Mouse (Mus musculus) bone marrow, adult 2 months (tissue): ENCODE measurements around the gene Slc2a13.

ENCODE experiments used
- CTCF ChIP-seq: fragments of 200-500 bp; IDR thresholded peaks from 2 replicates; pipeline ENCODE4 v1.5.1; 2011; ENCODE audit warnings: low read length, control low read depth; ENCODE audit not compliant: control insufficient read depth, insufficient read depth
- POLR2A ChIP-seq: fragments of 200-500 bp; IDR thresholded peaks from 2 replicates; pipeline ENCODE4 v1.6.1; 2011; ENCODE audit warnings: low read depth, mild to moderate bottlenecking, control low read depth, low read length, borderline replicate concordance; ENCODE audit not compliant: control insufficient read depth

DNA sequence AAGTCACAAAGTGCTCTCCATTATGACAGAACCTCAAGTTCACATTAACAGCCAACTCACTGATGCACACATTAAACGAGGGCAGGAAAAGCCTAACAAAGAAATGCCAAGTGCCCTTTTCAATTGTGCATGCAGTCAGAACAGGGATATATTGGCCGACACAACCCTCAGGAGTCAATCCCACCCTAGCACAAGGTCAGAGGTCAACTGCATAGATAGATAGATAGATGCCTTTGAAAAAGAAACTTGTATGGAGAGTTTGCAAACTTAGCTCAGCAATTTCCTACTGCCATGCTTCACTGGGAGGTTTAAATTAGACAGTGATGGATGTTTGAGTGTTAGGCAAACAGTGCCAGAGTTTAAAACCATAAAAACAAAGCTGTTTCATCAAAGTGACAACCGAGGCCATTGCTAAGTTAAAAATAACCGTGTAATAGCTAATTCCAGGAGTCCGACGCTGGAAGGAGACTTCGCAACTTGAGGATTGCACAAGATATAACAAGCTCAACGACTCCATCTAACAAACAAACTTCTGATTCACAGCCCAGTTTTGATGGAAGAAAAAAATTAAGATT, 194.2 kb downstream of the Slc2a13 start:
- TF ChIP-seq POLR2A = no peak
- no peak for TF ChIP-seq CTCF
